Mouse (Mus musculus) neural tube, embryonic 15.5 days (tissue): ENCODE measurements around the gene Hoxa9. TPM values are rescaled to one million over a fixed set of nuclear protein-coding genes. Genes with fewer than 3 reads are reported as not detected.

Experiments used
- ATAC-seq: fragments of 200-750 bp; cut with Nextera tagmentation; 2 replicates; pipeline ENCODE4 v1.8.0; 2017; ENCODE audit warnings: mild to moderate bottlenecking, moderate TSS enrichment, moderate library complexity; ENCODE audit not compliant: low FRiP score
- H3K27ac ChIP-seq: fragments of 300-500 bp; sonication (generic); replicated peaks from 2 replicates; pipeline ENCODE4 v1.5.1; 2015; ENCODE audit warnings: mild to moderate bottlenecking, inconsistent platforms
- H3K27me3 ChIP-seq: fragments of 300-500 bp; sonication (generic); replicated peaks from 2 replicates; pipeline ENCODE4 v1.6.1; 2015; ENCODE audit warnings: inconsistent platforms
- H3K36me3 ChIP-seq: fragments of 300-500 bp; sonication (generic); 2 replicates; pipeline ENCODE4 v1.6.1; 2015; ENCODE audit warnings: inconsistent platforms
- H3K4me1 ChIP-seq: fragments of 300-500 bp; sonication (generic); 2 replicates; pipeline ENCODE4 v1.6.1; 2015; ENCODE audit warnings: inconsistent platforms
- H3K4me2 ChIP-seq: fragments of 300-500 bp; sonication (generic); 2 replicates; pipeline ENCODE4 v1.6.1; 2015; ENCODE audit warnings: inconsistent platforms, mild to moderate bottlenecking, moderate library complexity
- H3K4me3 ChIP-seq: fragments of 300-500 bp; sonication (generic); replicated peaks from 2 replicates; pipeline ENCODE4 v1.5.1; 2015; ENCODE audit warnings: mild to moderate bottlenecking, inconsistent platforms
- H3K9ac ChIP-seq: fragments of 300-500 bp; sonication (generic); replicated peaks from 2 replicates; pipeline ENCODE4 v1.6.1; 2015; ENCODE audit warnings: mild to moderate bottlenecking, inconsistent platforms
- H3K9me3 ChIP-seq: fragments of 300-500 bp; sonication (generic); replicated peaks from 2 replicates; pipeline ENCODE4 v1.6.1; 2016; ENCODE audit warnings: inconsistent platforms
- WGBS: fragments of 180-500 bp; shearing (Covaris S2); methylation state at CpG from one replicate; pipeline ENCODE4 v1.1.7; 2015; ENCODE audit warnings: mixed read lengths; 5-methylcytosine and 5-hydroxymethylcytosine counted together
- polyA plus RNA-seq: library from polyadenylated mRNA; unstranded; fragments of >200 nt; fragmentation: Nextera tagmentation; extraction: Ambion mirVana; gene quantifications from 2 replicates; pipeline ENCODE4 v1.2.1, GENCODE M21; 2015

Gene Hoxa9
- polyA plus RNA-seq, 1 experiment from 2014 or later, result 77.5 TPM

GRCm38 (mm10) chr6:52240389-52241000, 9.6 kb upstream of the Hoxa9 start, which contains the start of gene Hoxa10:
TSS of gene Hoxa10 (minus strand) at chr6:52240854.
- H3K27ac ChIP-seq, result peak within 1 kb of the TSS; percentile 91
- H3K27me3 ChIP-seq, result peaks cover 53% of the 10 kb centered on the region
- H3K4me3 ChIP-seq, result peak within 1 kb of the TSS; percentile 57
- peak; percentile 62 for ATAC-seq
- H3K4me2 ChIP-seq, result peak within 1 kb of the TSS; percentile 57
- H3K4me1 ChIP-seq, result peaks cover 25% of the 10 kb centered on the region
- no peaks in the 10 kb centered on the region for H3K36me3 ChIP-seq
- no peaks in the 10 kb centered on the region for H3K9me3 ChIP-seq
- 1% methylated on average over 34 of the region's 35 CpGs for WGBS
- peak within 1 kb of the TSS; percentile 65 for H3K9ac ChIP-seq

- Histone ChIP-seq H3K36me3 (no peaks in the 10 kb centered on the region), H3K4me2 (peak overlapping the region; percentile 57), H3K4me1 (peaks cover 26% of the 10 kb centered on the region), H3K27me3 (peaks cover 46% of the 10 kb centered on the region), H3K9ac (peak overlapping the region; percentile 65), H3K9me3 (no peaks in the 10 kb centered on the region), H3K27ac (peak overlapping the region; percentile 91), H3K4me3 (peak overlapping the region; percentile 57)
- 2% methylated on average over 30 of the region's 30 CpGs for WGBS
- no peak for ATAC-seq
Observed at GRCm38 (mm10) chr6:52239625-52240388, 8.9 kb upstream of the Hoxa9 start.

GRCm38 (mm10) chr6:52238976-52239375, 8.1 kb upstream of the Hoxa9 start:
- H3K4me3 ChIP-seq, result peak overlapping the region; percentile 57
- no peak overlapping the region for H3K9ac ChIP-seq
- peak overlapping the region; percentile 57 for H3K4me2 ChIP-seq
- H3K4me1 ChIP-seq, result peaks cover 30% of the 10 kb centered on the region
- no peaks in the 10 kb centered on the region for H3K9me3 ChIP-seq
- 4% methylated on average over 7 of the region's 7 CpGs for WGBS
- peaks cover 45% of the 10 kb centered on the region for H3K27me3 ChIP-seq
- no peak for ATAC-seq
- no peak overlapping the region for H3K27ac ChIP-seq
- no peaks in the 10 kb centered on the region for H3K36me3 ChIP-seq

- Histone ChIP-seq H3K27ac (peak overlapping the region; percentile 69), H3K4me3 (peak overlapping the region; percentile 57), H3K4me2 (peak overlapping the region; percentile 57), H3K27me3 (peaks cover 37% of the 10 kb centered on the region), H3K36me3 (no peaks in the 10 kb centered on the region), H3K9ac (peak overlapping the region; percentile 31), H3K9me3 (no peaks in the 10 kb centered on the region), H3K4me1 (peaks cover 35% of the 10 kb centered on the region)
- ATAC-seq, result no peak
- WGBS, result 4% methylated on average over 7 of the region's 7 CpGs
Observed at GRCm38 (mm10) chr6:52238155-52238545, 7.3 kb upstream of the Hoxa9 start.

- peak overlapping the region; percentile 57 for H3K4me2 ChIP-seq
Observed at GRCm38 (mm10) chr6:52237346-52238154, 6.7 kb upstream of the Hoxa9 start.

GRCm38 (mm10) chr6:52236806-52237205, 5.9 kb upstream of the Hoxa9 start:
- peak overlapping the region; percentile 45 for H3K27ac ChIP-seq
- ATAC-seq, result no peak
- peak overlapping the region; percentile 57 for H3K4me2 ChIP-seq

More at GRCm38 (mm10) chr6:52237346-52238154, 6.7 kb upstream of the Hoxa9 start:
- Histone ChIP-seq H3K27me3 (peaks cover 31% of the 10 kb centered on the region), H3K36me3 (no peaks in the 10 kb centered on the region), H3K9me3 (no peaks in the 10 kb centered on the region), H3K27ac (peak overlapping the region; percentile 69), H3K4me3 (peak overlapping the region; percentile 57), H3K9ac (peak overlapping the region; percentile 31), H3K4me1 (peaks cover 35% of the 10 kb centered on the region)
- WGBS, result 15% methylated on average over 10 of the region's 10 CpGs
- no peak for ATAC-seq

GRCm38 (mm10) chr6:52235866-52236265, 5.0 kb upstream of the Hoxa9 start:
- Histone ChIP-seq H3K9me3 (no peaks in the 10 kb centered on the region), H3K36me3 (no peaks in the 10 kb centered on the region), H3K27ac (0 out of 2 replicates have a peak overlapping the region, but pooled peaks have one; percentile 45), H3K4me1 (peaks cover 29% of the 10 kb centered on the region), H3K4me2 (peak overlapping the region; percentile 57), H3K27me3 (peaks cover 18% of the 10 kb centered on the region), H3K4me3 (peak overlapping the region; percentile 57; the same call in 1 of the 2 replicates), H3K9ac (0 out of 2 replicates have a peak overlapping the region, but pooled peaks have one; percentile 21)
- no peak for ATAC-seq
- 30% methylated on average over 6 of the region's 6 CpGs for WGBS

More at GRCm38 (mm10) chr6:52236806-52237205, 5.9 kb upstream of the Hoxa9 start:
- Histone ChIP-seq H3K9ac (peak overlapping the region; percentile 31; the same call in 1 of the 2 replicates), H3K27me3 (peaks cover 27% of the 10 kb centered on the region), H3K4me1 (peaks cover 35% of the 10 kb centered on the region), H3K9me3 (no peaks in the 10 kb centered on the region), H3K4me3 (peak overlapping the region; percentile 57), H3K36me3 (no peaks in the 10 kb centered on the region)
- WGBS, result 27% methylated on average over 3 of the region's 3 CpGs

GRCm38 (mm10) chr6:52235267-52235666, 4.4 kb upstream of the Hoxa9 start:
- Histone ChIP-seq H3K4me3 (peak overlapping the region; percentile 57), H3K36me3 (no peaks in the 10 kb centered on the region), H3K4me1 (peaks cover 26% of the 10 kb centered on the region), H3K9ac (0 out of 2 replicates have a peak overlapping the region, but pooled peaks have one; percentile 21), H3K4me2 (peak overlapping the region; percentile 57), H3K27ac (peak overlapping the region; percentile 82), H3K27me3 (peaks cover 17% of the 10 kb centered on the region), H3K9me3 (no peaks in the 10 kb centered on the region)
- 23% methylated on average over 9 of the region's 9 CpGs for WGBS
- ATAC-seq, result no peak

GRCm38 (mm10) chr6:52234428-52235140, 3.7 kb upstream of the Hoxa9 start:
- Histone ChIP-seq H3K4me2 (peak overlapping the region; percentile 57), H3K36me3 (no peaks in the 10 kb centered on the region), H3K27me3 (peaks cover 17% of the 10 kb centered on the region), H3K4me1 (peaks cover 26% of the 10 kb centered on the region), H3K4me3 (peak overlapping the region; percentile 57), H3K27ac (peak overlapping the region; percentile 82), H3K9me3 (no peaks in the 10 kb centered on the region), H3K9ac (peak overlapping the region; percentile 65)
- peak; percentile 76 for ATAC-seq
- 1% methylated on average over 59 of the region's 68 CpGs for WGBS

- whole genome bisulfite sequencing, result 2% methylated on average over 70 of the region's 70 CpGs
- Histone ChIP-seq H3K27ac (peak overlapping the region; percentile 82), H3K36me3 (no peaks in the 10 kb centered on the region), H3K4me2 (peak overlapping the region; percentile 57), H3K9ac (peak overlapping the region; percentile 65), H3K4me1 (peaks cover 26% of the 10 kb centered on the region), H3K9me3 (no peaks in the 10 kb centered on the region), H3K27me3 (peaks cover 17% of the 10 kb centered on the region), H3K4me3 (peak overlapping the region; percentile 57)
- ATAC-seq, result peak; percentile 16; the same call in 1 of the 2 replicates
Observed at GRCm38 (mm10) chr6:52233546-52234427, 2.9 kb upstream of the Hoxa9 start.
